Mouse (Mus musculus): ENCODE results near the gene Casc3. TPM values are rescaled to one million over a fixed set of nuclear protein-coding genes. Genes with fewer than 3 reads are reported as not detected.
A peak's percentile ranks its signal among the peaks of the same experiment; 100 is the strongest.

Casc3 gene
- polyA plus RNA-seq, 1 experiment from 2014 or later: 59.9 TPM

DNA sequence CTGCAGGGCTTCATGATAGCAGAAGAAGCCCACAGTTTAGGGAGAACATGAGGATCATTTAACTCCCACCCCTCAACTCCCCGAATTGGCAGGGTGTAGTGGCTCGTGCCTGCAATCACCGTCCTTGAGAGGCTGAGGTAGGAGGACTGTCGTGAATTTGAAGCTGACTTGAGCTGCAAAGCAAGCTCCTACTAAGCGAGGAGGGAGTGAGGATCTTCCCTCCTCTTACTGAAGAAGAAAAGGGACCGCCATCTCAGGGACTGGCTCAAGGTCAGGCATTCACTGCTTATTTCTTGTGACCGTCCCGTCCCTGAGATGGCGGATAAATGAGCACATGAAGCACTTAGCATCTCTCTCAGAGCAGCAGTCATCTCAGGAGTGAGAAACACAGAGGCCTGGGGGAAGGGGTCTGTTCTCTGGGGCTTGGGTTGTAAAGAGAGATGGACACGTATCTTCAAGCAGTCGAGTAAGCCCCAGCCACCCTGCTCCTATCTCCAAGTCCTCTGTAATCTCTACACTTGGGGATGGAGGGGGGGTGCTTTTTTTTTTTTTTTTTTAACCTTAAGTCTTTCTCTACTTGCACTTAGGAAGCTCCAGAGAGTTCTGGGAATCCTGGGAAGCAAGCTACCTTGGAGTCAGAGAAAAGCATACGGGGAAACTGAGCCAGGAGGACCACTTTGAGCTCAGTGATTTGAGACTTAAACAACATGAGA lies 28.5 kb upstream of the Casc3 start:
- H3K9ac ChIP-seq (ENCODE audit: low read length): peak overlapping the region; percentile 30
- DNase-seq (ENCODE audit: low spot score) (peak; percentile 50), ATAC-seq (replicated peaks; ENCODE audit: low FRiP score) (no peak)
- H3K36me3 ChIP-seq (ENCODE audit: control insufficient read depth, insufficient read depth, low read length): no peaks in the 10 kb centered on the region
- no peak overlapping the region for H3K4me3 ChIP-seq (ENCODE audit: low read depth, low read length)
- WGBS: 55% methylated on average over 12 of the region's 12 CpGs
- peak overlapping the region; percentile 12; the same call in 1 of the 2 replicates for H3K27ac ChIP-seq (ENCODE audit: low read depth, low read length)
- peaks cover 29% of the 10 kb centered on the region for H3K4me1 ChIP-seq (replicated peaks; ENCODE audit: control insufficient read depth, insufficient read depth, low read length)
- H3K27me3 ChIP-seq (ENCODE audit: control insufficient read depth, insufficient read depth, low read length): no peaks in the 10 kb centered on the region
- H3K4me2 ChIP-seq (ENCODE audit: low read depth, low read length, severe bottlenecking): no peak overlapping the region
- no peaks in the 10 kb centered on the region for H3K9me3 ChIP-seq (ENCODE audit: control insufficient read depth, low read length)

DNA sequence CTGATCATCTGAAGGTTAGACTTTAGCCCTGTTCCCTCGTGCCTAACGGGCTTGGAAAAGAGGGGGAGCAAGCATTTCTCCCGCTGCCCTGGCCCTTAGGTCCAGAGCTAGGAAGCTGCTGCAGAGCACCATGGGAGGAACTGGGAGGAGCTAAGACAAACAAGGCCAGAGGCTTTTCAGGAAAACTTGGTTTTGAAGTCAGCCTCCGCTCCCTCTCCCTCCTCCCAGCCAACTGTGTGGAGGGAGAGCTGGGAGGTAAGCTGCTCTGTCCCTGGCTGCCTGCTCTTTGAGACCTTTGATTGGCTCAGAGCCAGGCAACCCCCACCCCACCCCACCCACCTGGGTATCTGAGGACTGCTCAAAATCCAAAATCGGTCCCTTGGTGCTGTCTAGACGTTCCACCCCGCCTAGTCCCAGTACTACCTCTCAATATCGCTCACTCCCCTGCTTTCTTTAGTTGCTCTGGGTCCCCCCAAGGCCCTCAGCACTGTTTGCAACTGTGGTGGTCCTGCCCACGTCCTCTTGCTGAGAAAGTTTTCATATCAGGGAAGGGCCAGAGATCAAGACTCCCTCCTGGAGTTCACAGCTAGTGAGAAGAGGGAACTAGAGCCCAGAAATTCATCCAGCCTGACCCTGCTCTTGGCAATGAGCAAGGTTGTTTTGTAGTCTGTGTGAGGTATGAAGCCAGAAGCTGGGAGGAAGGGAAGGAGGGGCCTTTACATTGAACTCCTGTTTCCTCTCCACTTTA lies 27.7 kb upstream of the Casc3 start:
- Histone ChIP-seq H3K4me3 (ENCODE audit: low read depth, low read length) (no peak overlapping the region), H3K27ac (ENCODE audit: low read depth, low read length) (peak overlapping the region; percentile 64), H3K36me3 (ENCODE audit: control insufficient read depth, insufficient read depth, low read length) (no peaks in the 10 kb centered on the region), H3K27me3 (ENCODE audit: control insufficient read depth, insufficient read depth, low read length) (no peaks in the 10 kb centered on the region), H3K4me2 (ENCODE audit: low read depth, low read length, severe bottlenecking) (0 out of 2 replicates have a peak overlapping the region, but pooled peaks have one; percentile 12), H3K4me1 (replicated peaks; ENCODE audit: control insufficient read depth, insufficient read depth, low read length) (peaks cover 33% of the 10 kb centered on the region), H3K9ac (ENCODE audit: low read length) (peak overlapping the region; percentile 30), H3K9me3 (ENCODE audit: control insufficient read depth, low read length) (no peaks in the 10 kb centered on the region)
- ATAC-seq (replicated peaks; ENCODE audit: low FRiP score) (no peak), DNase-seq (ENCODE audit: low spot score) (peak; percentile 58)
- 6% methylated on average over 9 of the region's 9 CpGs for WGBS

DNA sequence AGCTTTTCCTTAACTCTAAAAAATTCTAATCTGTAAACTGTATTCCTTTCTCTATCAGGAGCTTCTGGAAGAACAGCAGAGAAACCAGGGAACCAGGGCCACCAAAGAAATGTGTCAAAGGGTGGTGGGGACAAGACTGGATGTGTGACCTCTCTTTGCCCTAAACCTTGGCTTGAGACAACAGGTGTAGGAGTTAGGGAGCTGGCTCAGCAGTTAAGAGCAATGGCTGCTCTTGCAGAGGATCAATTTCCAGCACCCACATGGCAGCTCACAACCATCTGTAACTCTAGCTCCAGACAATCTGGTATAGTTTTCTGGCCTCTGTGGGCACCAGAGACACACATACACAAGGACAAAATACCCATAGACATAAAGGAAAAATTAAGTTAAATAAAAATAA lies 26.8 kb upstream of the Casc3 start:
- ATAC-seq (replicated peaks; ENCODE audit: low FRiP score) (no peak), DNase-seq (ENCODE audit: low spot score) (no peak)
- Histone ChIP-seq H3K36me3 (ENCODE audit: control insufficient read depth, insufficient read depth, low read length) (no peaks in the 10 kb centered on the region), H3K4me1 (replicated peaks; ENCODE audit: control insufficient read depth, insufficient read depth, low read length) (peaks cover 40% of the 10 kb centered on the region), H3K9me3 (ENCODE audit: control insufficient read depth, low read length) (no peaks in the 10 kb centered on the region), H3K4me2 (ENCODE audit: low read depth, low read length, severe bottlenecking) (no peak overlapping the region), H3K9ac (ENCODE audit: low read length) (no peak overlapping the region), H3K4me3 (ENCODE audit: low read depth, low read length) (no peak overlapping the region), H3K27me3 (ENCODE audit: control insufficient read depth, insufficient read depth, low read length) (no peaks in the 10 kb centered on the region), H3K27ac (ENCODE audit: low read depth, low read length) (no peak overlapping the region)

DNA sequence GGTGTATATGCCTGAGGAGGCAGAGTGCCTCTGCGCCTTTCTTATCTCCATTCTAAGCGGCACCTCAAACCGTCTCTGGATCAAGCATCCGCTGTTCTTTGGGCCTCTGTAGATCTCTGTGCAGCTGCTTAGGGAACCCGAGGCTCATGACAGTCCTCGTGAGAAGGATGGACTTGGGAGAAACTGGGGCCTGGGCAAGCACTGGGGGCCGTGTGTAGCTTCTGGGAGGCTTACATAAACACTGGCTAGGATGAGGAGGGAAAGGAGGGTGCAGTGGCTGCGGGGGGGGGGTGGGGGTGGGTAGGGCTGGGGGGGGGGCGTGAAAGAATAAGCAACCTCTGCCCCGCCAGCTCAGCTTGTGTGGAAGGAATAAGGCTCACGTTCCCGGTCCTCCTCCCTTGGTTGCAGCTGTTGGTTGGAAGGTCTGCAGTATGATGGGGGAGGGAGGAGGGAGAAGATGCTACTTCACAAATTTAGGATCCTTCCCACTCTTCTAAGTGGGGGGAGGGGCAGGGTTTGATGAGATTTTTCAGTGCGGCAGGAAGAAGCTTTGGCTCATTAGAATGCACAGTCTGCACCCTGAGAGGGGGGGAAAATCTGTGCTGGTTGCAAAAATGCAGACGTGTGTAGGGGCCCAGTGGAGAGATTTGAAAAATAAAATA lies 22.7 kb upstream of the Casc3 start:
- 17% methylated on average over 12 of the region's 14 CpGs for WGBS
- Histone ChIP-seq H3K4me1 (replicated peaks; ENCODE audit: control insufficient read depth, insufficient read depth, low read length) (peaks cover 33% of the 10 kb centered on the region), H3K27me3 (ENCODE audit: control insufficient read depth, insufficient read depth, low read length) (no peaks in the 10 kb centered on the region), H3K4me3 (ENCODE audit: low read depth, low read length) (no peak overlapping the region), H3K9me3 (ENCODE audit: control insufficient read depth, low read length) (no peaks in the 10 kb centered on the region), H3K27ac (ENCODE audit: low read depth, low read length) (peak overlapping the region; percentile 68; the same call in 1 of the 2 replicates), H3K36me3 (ENCODE audit: control insufficient read depth, insufficient read depth, low read length) (no peaks in the 10 kb centered on the region), H3K9ac (ENCODE audit: low read length) (peak overlapping the region; percentile 24; the same call in 1 of the 2 replicates), H3K4me2 (ENCODE audit: low read depth, low read length, severe bottlenecking) (peak overlapping the region; percentile 21; the same call in 1 of the 2 replicates)
- no peak for DNase-seq (ENCODE audit: low spot score)
- no peak for ATAC-seq (replicated peaks; ENCODE audit: low FRiP score)

DNA sequence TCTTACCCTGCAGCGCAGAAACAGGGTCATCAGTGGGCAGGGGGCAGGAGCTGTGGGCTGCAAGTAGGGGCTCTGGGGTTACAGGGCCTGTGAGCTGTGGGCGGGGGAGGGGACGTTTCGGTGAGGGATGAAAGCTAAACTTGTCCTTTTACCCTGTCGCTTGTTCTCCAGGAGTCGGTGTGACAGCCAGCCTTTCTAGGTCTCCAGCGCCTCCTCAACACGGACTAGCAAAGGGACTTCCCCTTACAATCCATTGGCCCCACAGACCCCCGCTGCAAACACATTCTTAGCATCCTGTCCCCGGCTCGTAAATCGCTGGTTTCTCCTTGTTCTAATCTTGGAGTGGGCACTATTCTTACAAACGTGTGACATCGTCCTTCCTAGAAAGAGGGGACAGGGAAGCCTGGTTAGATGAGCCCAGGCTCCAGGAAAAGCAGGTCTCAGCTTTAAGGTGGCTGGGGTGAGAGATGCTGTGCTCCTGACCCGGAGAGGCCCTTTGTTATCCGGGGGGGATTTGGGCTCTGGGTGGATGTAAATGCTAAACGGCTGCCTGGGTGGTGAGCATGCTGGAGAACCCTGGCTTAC lies 22.0 kb upstream of the Casc3 start:
- H3K9ac ChIP-seq (ENCODE audit: low read length): peak overlapping the region; percentile 55
- H3K4me1 ChIP-seq (replicated peaks; ENCODE audit: control insufficient read depth, insufficient read depth, low read length): peaks cover 32% of the 10 kb centered on the region
- no peak for ATAC-seq (replicated peaks; ENCODE audit: low FRiP score)

DNA sequence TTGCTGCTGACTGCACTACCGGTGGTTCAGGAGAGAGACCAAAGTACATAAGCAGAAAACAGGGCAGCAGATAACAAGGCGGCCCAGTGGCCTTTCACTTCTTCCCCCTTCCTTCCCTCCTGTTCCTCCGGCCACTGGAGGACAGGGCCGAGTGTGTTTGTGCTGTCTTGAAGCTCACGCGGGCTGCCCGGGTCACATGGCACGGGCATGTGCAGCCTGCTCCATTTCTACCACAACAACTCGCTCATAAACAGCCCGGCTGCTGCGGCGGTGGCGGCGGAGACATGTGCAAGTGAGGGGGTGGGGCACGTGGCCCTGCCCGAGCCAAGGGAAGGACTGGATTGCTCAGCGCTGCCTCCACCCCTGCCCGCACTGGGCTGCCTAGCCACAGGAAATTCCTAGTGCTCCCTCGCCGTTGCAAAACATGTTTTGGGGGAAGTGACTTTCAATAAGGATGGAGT lies 21.4 kb upstream of the Casc3 start:
- ATAC-seq (replicated peaks; ENCODE audit: low FRiP score) (peak; percentile 60), DNase-seq (ENCODE audit: low spot score) (peak; percentile 85)
- Histone ChIP-seq H3K27ac (ENCODE audit: low read depth, low read length) (peak overlapping the region; percentile 68), H3K36me3 (ENCODE audit: control insufficient read depth, insufficient read depth, low read length) (no peaks in the 10 kb centered on the region), H3K9ac (ENCODE audit: low read length) (peak overlapping the region; percentile 55), H3K4me1 (replicated peaks; ENCODE audit: control insufficient read depth, insufficient read depth, low read length) (peaks cover 32% of the 10 kb centered on the region), H3K4me2 (ENCODE audit: low read depth, low read length, severe bottlenecking) (peak overlapping the region; percentile 46), H3K9me3 (ENCODE audit: control insufficient read depth, low read length) (no peaks in the 10 kb centered on the region), H3K4me3 (ENCODE audit: low read depth, low read length) (peak overlapping the region; percentile 15), H3K27me3 (ENCODE audit: control insufficient read depth, insufficient read depth, low read length) (no peaks in the 10 kb centered on the region)
- 2% methylated on average over 20 of the region's 20 CpGs for WGBS

More for the DNA sequence above, 22.0 kb upstream of the Casc3 start:
- Histone ChIP-seq H3K9me3 (ENCODE audit: control insufficient read depth, low read length) (no peaks in the 10 kb centered on the region), H3K27ac (ENCODE audit: low read depth, low read length) (peak overlapping the region; percentile 68), H3K27me3 (ENCODE audit: control insufficient read depth, insufficient read depth, low read length) (no peaks in the 10 kb centered on the region), H3K4me2 (ENCODE audit: low read depth, low read length, severe bottlenecking) (peak overlapping the region; percentile 46), H3K36me3 (ENCODE audit: control insufficient read depth, insufficient read depth, low read length) (no peaks in the 10 kb centered on the region), H3K4me3 (ENCODE audit: low read depth, low read length) (peak overlapping the region; percentile 15)
- WGBS: 3% methylated on average over 17 of the region's 17 CpGs
- DNase-seq (ENCODE audit: low spot score): peak; percentile 68

DNA sequence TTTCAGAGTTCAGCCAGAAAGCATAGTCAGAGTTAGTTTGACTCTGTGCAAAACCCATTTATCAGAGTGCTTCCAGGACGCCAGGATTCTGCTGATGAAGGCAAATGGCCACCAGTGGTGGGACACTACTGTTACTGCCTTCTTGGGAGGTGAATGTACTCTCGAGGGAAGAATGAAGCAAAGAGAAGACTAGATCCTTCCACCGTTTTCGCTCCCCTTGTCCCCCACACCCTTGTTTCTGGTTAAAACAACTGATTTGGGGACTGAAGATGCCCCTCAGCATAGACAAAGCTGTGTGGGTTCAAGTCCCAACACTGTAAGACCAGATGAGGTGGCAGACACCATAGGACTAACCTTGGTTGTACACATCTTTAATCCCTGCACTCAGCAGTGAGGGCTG lies 20.6 kb upstream of the Casc3 start:
- H3K27ac ChIP-seq (ENCODE audit: low read depth, low read length): no peak overlapping the region
- DNase-seq (ENCODE audit: low spot score): no peak
- 76% methylated on average over 4 of the region's 4 CpGs for WGBS

DNA sequence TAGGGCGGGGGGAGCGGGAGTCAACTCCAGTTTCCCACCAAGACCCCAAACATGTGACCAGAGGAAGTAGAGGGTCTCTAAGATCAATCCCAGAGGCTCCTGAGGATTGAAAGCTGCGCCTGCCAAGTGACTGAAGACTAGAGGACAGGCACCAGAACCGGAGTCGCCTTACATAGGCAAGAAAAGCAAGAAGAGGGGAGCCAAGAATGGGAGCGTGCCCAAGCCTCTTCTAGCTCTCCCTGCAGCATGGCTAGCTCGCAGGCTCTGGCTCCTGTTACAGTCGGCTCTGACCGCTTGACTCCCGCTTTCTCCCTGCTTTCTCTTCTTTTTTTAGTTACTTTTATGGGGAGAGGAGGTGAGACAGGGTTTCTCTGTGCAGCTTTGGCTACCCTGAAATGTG lies 19.5 kb upstream of the Casc3 start:
- ATAC-seq (replicated peaks; ENCODE audit: low FRiP score) (no peak), DNase-seq (ENCODE audit: low spot score) (peak; percentile 51)
- Histone ChIP-seq H3K9me3 (ENCODE audit: control insufficient read depth, low read length) (no peaks in the 10 kb centered on the region), H3K27me3 (ENCODE audit: control insufficient read depth, insufficient read depth, low read length) (no peaks in the 10 kb centered on the region), H3K4me2 (ENCODE audit: low read depth, low read length, severe bottlenecking) (no peak overlapping the region), H3K4me3 (ENCODE audit: low read depth, low read length) (no peak overlapping the region), H3K27ac (ENCODE audit: low read depth, low read length) (no peak overlapping the region), H3K36me3 (ENCODE audit: control insufficient read depth, insufficient read depth, low read length) (no peaks in the 10 kb centered on the region), H3K9ac (ENCODE audit: low read length) (no peak overlapping the region), H3K4me1 (replicated peaks; ENCODE audit: control insufficient read depth, insufficient read depth, low read length) (peaks cover 34% of the 10 kb centered on the region)
- WGBS: 65% methylated on average over 10 of the region's 10 CpGs

More for the DNA sequence above, 20.6 kb upstream of the Casc3 start:
- H3K27me3 ChIP-seq (ENCODE audit: control insufficient read depth, insufficient read depth, low read length): no peaks in the 10 kb centered on the region
- H3K4me1 ChIP-seq (replicated peaks; ENCODE audit: control insufficient read depth, insufficient read depth, low read length): peaks cover 32% of the 10 kb centered on the region
- no peak overlapping the region for H3K4me3 ChIP-seq (ENCODE audit: low read depth, low read length)
- no peaks in the 10 kb centered on the region for H3K9me3 ChIP-seq (ENCODE audit: control insufficient read depth, low read length)
- ATAC-seq (replicated peaks; ENCODE audit: low FRiP score): no peak
- H3K4me2 ChIP-seq (ENCODE audit: low read depth, low read length, severe bottlenecking): no peak overlapping the region
- H3K9ac ChIP-seq (ENCODE audit: low read length): no peak overlapping the region
- H3K36me3 ChIP-seq (ENCODE audit: control insufficient read depth, insufficient read depth, low read length): no peaks in the 10 kb centered on the region

All from forebrain, embryonic 11.5 days (tissue).